Mouse (Mus musculus): ENCODE measurements around the gene Gpt2. TPM values are rescaled to one million over a fixed set of nuclear protein-coding genes. Genes with fewer than 3 reads are reported as not detected.

Gene Gpt2
- polyA plus RNA-seq, 1 experiment = 156 TPM

GRCm38 (mm10) chr8:85555181-85556145 is 63.1 kb downstream of the Gpt2 start, which contains the start of gene Dnaja2:
Gene Dnaja2, minus strand, starts transcription at chr8:85555344.
- TF ChIP-seq MYOG (IDR thresholded peaks at IDR 0.05; ENCODE audit: control insufficient read depth in 1 of 3, insufficient read depth in 1 of 3, insufficient read length in 2 of 3, low read depth in 2 of 3) (peak in 2 of 3 experiments; percentile 36 to 44), E2F4 (IDR thresholded peaks at IDR 0.05; ENCODE audit: insufficient read depth) (no peak), MAX (IDR thresholded peaks at IDR 0.05; ENCODE audit: low read depth) (no peak), SRF (IDR thresholded peaks at IDR 0.05; ENCODE audit: control insufficient read depth, insufficient read length, low read depth) (no peak), TCF3 (IDR thresholded peaks at IDR 0.05; ENCODE audit: insufficient read length, low read depth) (no peak), POLR2AphosphoS2 (IDR thresholded peaks at IDR 0.05; ENCODE audit: insufficient read length, low read depth) (peak; percentile 96), USF1 (IDR thresholded peaks at IDR 0.05; ENCODE audit: low read depth) (no peak), MYOD1 (IDR thresholded peaks at IDR 0.05; ENCODE audit: control insufficient read depth in 1 of 3, insufficient read length in 2 of 3, low read depth in 2 of 3) (peak in 2 of 3 experiments; percentile 7 to 54), TCF12 (IDR thresholded peaks at IDR 0.05; ENCODE audit: insufficient read depth, poor library complexity, severe bottlenecking) (no peak), POLR2A (IDR thresholded peaks at IDR 0.05; ENCODE audit: insufficient read length, low read depth) (peak; percentile 97), CEBPB (IDR thresholded peaks at IDR 0.05; ENCODE audit: insufficient read depth, poor library complexity, severe bottlenecking) (no peak), REST (IDR thresholded peaks at IDR 0.05; ENCODE audit: insufficient read depth, insufficient read length) (peak; percentile 36)
- Histone ChIP-seq H3ac (ENCODE audit: control insufficient read depth, insufficient read length) (peak within 1 kb of the TSS; percentile 95), H3K79me2 (ENCODE audit: control insufficient read depth, insufficient read depth) (peaks cover 42% of the 10 kb centered on the region), H3K4me2 (ENCODE audit: low read depth) (peak within 1 kb of the TSS; percentile 88), H3K4me3 (peak within 1 kb of the TSS; percentile 66), H3K36me3 (ENCODE audit: control insufficient read depth, insufficient read depth) (peaks cover 26% of the 10 kb centered on the region), H3K27me3 (ENCODE audit: control insufficient read depth, insufficient read depth, insufficient read length) (no peaks in the 10 kb centered on the region)

DNA sequence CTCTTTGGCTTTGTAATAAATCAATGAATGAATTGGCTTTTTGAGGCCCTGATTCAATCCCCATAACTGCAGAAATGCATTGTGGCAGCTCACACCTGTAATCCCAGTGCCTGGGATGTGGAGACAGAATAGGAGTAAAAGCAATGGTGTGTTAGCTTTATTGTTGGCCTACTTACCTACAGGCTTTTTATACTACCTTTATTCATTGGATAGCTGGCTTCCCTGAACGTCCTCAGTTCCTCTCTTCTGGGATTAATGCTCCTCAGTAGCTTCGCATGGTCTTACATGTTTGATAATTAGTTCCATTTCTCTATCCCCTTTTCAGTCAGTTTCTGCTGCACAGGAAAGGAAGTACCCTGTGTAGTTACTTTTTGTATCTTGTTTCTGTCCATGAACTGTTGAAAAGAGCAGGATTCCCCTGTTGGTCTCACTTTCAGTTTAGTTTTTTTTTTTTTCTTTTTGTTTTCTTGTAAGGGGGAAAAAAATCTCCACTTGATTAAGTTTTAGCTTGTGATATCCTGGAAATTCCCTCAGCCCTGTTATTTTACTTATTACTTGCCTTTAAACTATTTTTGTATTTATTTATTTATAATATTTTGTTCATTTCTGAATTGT is 64.7 kb downstream of the Gpt2 start:
- H3K79me2 ChIP-seq (ENCODE audit: control insufficient read depth, insufficient read depth) = peaks cover 26% of the 10 kb centered on the region
- no peak overlapping the region for H3ac ChIP-seq (ENCODE audit: control insufficient read depth, insufficient read length)
- H3K4me2 ChIP-seq (ENCODE audit: low read depth) = peak overlapping the region; percentile 88
- no peaks in the 10 kb centered on the region for H3K27me3 ChIP-seq (ENCODE audit: control insufficient read depth, insufficient read depth, insufficient read length)
- peak overlapping the region; percentile 66 for H3K4me3 ChIP-seq
- peaks cover 14% of the 10 kb centered on the region for H3K36me3 ChIP-seq (ENCODE audit: control insufficient read depth, insufficient read depth)
- TF ChIP-seq MYOG (IDR thresholded peaks at IDR 0.05; ENCODE audit: control insufficient read depth in 1 of 3, insufficient read depth in 1 of 3, insufficient read length in 2 of 3, low read depth in 2 of 3) (no peak), SRF (IDR thresholded peaks at IDR 0.05; ENCODE audit: control insufficient read depth, insufficient read length, low read depth) (no peak), REST (IDR thresholded peaks at IDR 0.05; ENCODE audit: insufficient read depth, insufficient read length) (no peak), MYOD1 (IDR thresholded peaks at IDR 0.05; ENCODE audit: control insufficient read depth in 1 of 3, insufficient read length in 2 of 3, low read depth in 2 of 3) (no peak), CEBPB (IDR thresholded peaks at IDR 0.05; ENCODE audit: insufficient read depth, poor library complexity, severe bottlenecking) (no peak), MAX (IDR thresholded peaks at IDR 0.05; ENCODE audit: low read depth) (no peak), USF1 (IDR thresholded peaks at IDR 0.05; ENCODE audit: low read depth) (no peak), POLR2AphosphoS2 (IDR thresholded peaks at IDR 0.05; ENCODE audit: insufficient read length, low read depth) (no peak)

GRCm38 (mm10) chr8:85557601-85557986 is 65.2 kb downstream of the Gpt2 start:
- Histone ChIP-seq H3K27me3 (ENCODE audit: control insufficient read depth, insufficient read depth, insufficient read length) (no peaks in the 10 kb centered on the region), H3K36me3 (ENCODE audit: control insufficient read depth, insufficient read depth) (peaks cover 8% of the 10 kb centered on the region), H3ac (ENCODE audit: control insufficient read depth, insufficient read length) (no peak overlapping the region), H3K4me3 (no peak overlapping the region), H3K4me2 (ENCODE audit: low read depth) (peak overlapping the region; percentile 88), H3K79me2 (ENCODE audit: control insufficient read depth, insufficient read depth) (peaks cover 21% of the 10 kb centered on the region)
- TF ChIP-seq E2F4 (IDR thresholded peaks at IDR 0.05; ENCODE audit: insufficient read depth) (no peak), REST (IDR thresholded peaks at IDR 0.05; ENCODE audit: insufficient read depth, insufficient read length) (no peak), POLR2AphosphoS2 (IDR thresholded peaks at IDR 0.05; ENCODE audit: insufficient read length, low read depth) (no peak), POLR2A (IDR thresholded peaks at IDR 0.05; ENCODE audit: insufficient read length, low read depth) (no peak), MAX (IDR thresholded peaks at IDR 0.05; ENCODE audit: low read depth) (no peak), USF1 (IDR thresholded peaks at IDR 0.05; ENCODE audit: low read depth) (no peak)

- no peak overlapping the region for H3K4me2 ChIP-seq (ENCODE audit: low read depth)
- peaks cover 5% of the 10 kb centered on the region for H3K79me2 ChIP-seq (ENCODE audit: control insufficient read depth, insufficient read depth)
- no peak overlapping the region for H3ac ChIP-seq (ENCODE audit: control insufficient read depth, insufficient read length)
- H3K36me3 ChIP-seq (ENCODE audit: control insufficient read depth, insufficient read depth) = no peaks in the 10 kb centered on the region
- H3K27me3 ChIP-seq (ENCODE audit: control insufficient read depth, insufficient read depth, insufficient read length) = no peaks in the 10 kb centered on the region
- TF ChIP-seq CEBPB (IDR thresholded peaks at IDR 0.05; ENCODE audit: insufficient read depth, poor library complexity, severe bottlenecking) (no peak), POLR2A (IDR thresholded peaks at IDR 0.05; ENCODE audit: insufficient read length, low read depth) (no peak), REST (IDR thresholded peaks at IDR 0.05; ENCODE audit: insufficient read depth, insufficient read length) (no peak), TCF3 (IDR thresholded peaks at IDR 0.05; ENCODE audit: insufficient read length, low read depth) (no peak), SRF (IDR thresholded peaks at IDR 0.05; ENCODE audit: control insufficient read depth, insufficient read length, low read depth) (no peak), E2F4 (IDR thresholded peaks at IDR 0.05; ENCODE audit: insufficient read depth) (no peak)
- H3K4me3 ChIP-seq = no peak overlapping the region
Measured at GRCm38 (mm10) chr8:85559201-85559600, 66.8 kb downstream of the Gpt2 start.
